ENCODE assay signal across 22 mouse cellular contexts in genomic region chr7:81230091-81230792, GRCm38 (mm10).
"Had no signal": no experiment of that assay in that cellular context is flagged by ENCODE, and none has a peak within 500 bp of the region (broad histone marks: within the 10 kb centered on the region; RNA-seq: fewer than 3 reads in every experiment).

No protein-coding gene starts in this region.

- ATAC-seq: intestine, postnatal 0 days; midbrain, embryonic 15.5 days had no signal

- H3K4me1 ChIP-seq: midbrain, embryonic 15.5 days; neural tube, embryonic 12.5 days; neural tube, embryonic 15.5 days had no signal

- H3K27me3 ChIP-seq: midbrain, embryonic 15.5 days; neural tube, embryonic 12.5 days; neural tube, embryonic 15.5 days had no signal

- H3K9ac ChIP-seq: liver, embryonic 14.5 days; midbrain, embryonic 15.5 days; neural tube, embryonic 12.5 days; neural tube, embryonic 15.5 days had no signal

- DNase-seq: kidney, adult 2 months; kidney, postnatal 25 days; layer of hippocampus, adult 9-11 months; layer of hippocampus, postnatal 36 days; lung, adult 2 months; lung, postnatal 10 days; lung, postnatal 4 days; right cerebral cortex, postnatal 25 days; spleen, adult 18-20 months; thymus, adult 2 months; thymus, postnatal 14 days; thymus, postnatal 4 days had no signal

- H3K4me2 ChIP-seq: liver, embryonic 11.5 days; midbrain, embryonic 11.5 days; midbrain, embryonic 15.5 days; neural tube, embryonic 12.5 days; neural tube, embryonic 15.5 days had no signal

- H3K4me3 ChIP-seq: layer of hippocampus, adult 2 months; left cerebral cortex, adult 2 months; midbrain, embryonic 15.5 days; neural tube, embryonic 12.5 days; neural tube, embryonic 15.5 days had no signal

- H3K36me3 ChIP-seq: midbrain, embryonic 15.5 days; neural tube, embryonic 12.5 days; neural tube, embryonic 15.5 days had no signal

- H3K27ac ChIP-seq: kidney, postnatal 0 days; layer of hippocampus, adult 2 months; left cerebral cortex, adult 2 months; liver, embryonic 14.5 days; midbrain, embryonic 15.5 days; neural tube, embryonic 12.5 days; neural tube, embryonic 15.5 days had no signal

- H3K9me3 ChIP-seq: midbrain, embryonic 15.5 days; neural tube, embryonic 12.5 days; neural tube, embryonic 15.5 days had no signal
